10 mouse cellular contexts compared by ENCODE assay signal in the genomic region with DNA sequence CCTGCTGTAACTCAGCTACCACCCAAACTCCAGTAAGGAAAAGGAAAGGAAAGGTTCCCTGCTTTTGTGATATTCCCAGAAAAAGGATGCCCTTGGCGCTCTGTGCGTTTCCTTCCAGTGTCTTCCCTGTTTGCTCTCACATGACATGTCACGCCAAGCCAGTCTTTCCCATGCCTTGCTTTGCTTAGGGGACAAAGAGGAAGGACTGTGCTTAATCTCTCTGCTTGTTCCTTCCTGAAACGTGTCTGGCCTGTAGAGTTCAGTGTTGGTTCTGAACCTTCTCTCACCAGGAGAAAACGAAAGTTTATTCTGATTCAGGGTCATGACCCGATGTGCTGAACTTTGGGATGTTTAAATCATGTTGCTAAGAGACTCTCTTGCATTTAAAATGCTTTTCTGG. TPM values are rescaled to one million over a fixed set of nuclear protein-coding genes. Genes with fewer than 3 reads are reported as not detected.
DNase-seq lines count a peak whose midpoint lies in the region; ATAC-seq lines count a peak whose summit lies in the region.
"Had no signal": no experiment of that assay in that cellular context is flagged by ENCODE, and none has a peak within 500 bp of the region (broad histone marks: within the 10 kb centered on the region; RNA-seq: fewer than 3 reads in every experiment).

No protein-coding gene starts in this region.

- no peak overlapping the region for H3K9ac ChIP-seq in lung, embryonic 16.5 days (ENCODE audit: low read length)
- H3K9ac ChIP-seq in hindbrain, embryonic 12.5 days: no peak overlapping the region

- peak; percentile 16 for DNase-seq in embryo, embryonic 10 days (ENCODE audit: low spot score)
- DNase-seq in embryo, embryonic 9.5 days (ENCODE audit: extremely low spot score): no peak
- DNase-seq in embryo, embryonic 11 days: peak; percentile 17
- DNase-seq in natural killer cell, adult 2 months (ENCODE audit: low spot score in 2 of 2): no peak
- no peak for DNase-seq in frontal cortex, postnatal 10 days (ENCODE audit: low spot score in 2 of 2)
- DNase-seq: left cerebral cortex, postnatal 4 days; spleen, adult 18-20 months had no signal

- H3K4me3 ChIP-seq in lung, embryonic 16.5 days (ENCODE audit: low read length): no peak overlapping the region
- H3K4me3 ChIP-seq in hindbrain, embryonic 12.5 days: no peak overlapping the region

- no peak overlapping the region for H3K4me2 ChIP-seq in lung, embryonic 16.5 days (ENCODE audit: low read depth, low read length)
- H3K4me2 ChIP-seq in hindbrain, embryonic 12.5 days (replicated peaks): no peak overlapping the region

- H3K4me1 ChIP-seq in lung, embryonic 16.5 days (replicated peaks; ENCODE audit: control insufficient read depth, insufficient read depth, low read length): peaks cover 13% of the 10 kb centered on the region
- H3K4me1 ChIP-seq in hindbrain, embryonic 12.5 days: no peaks in the 10 kb centered on the region

- no peaks in the 10 kb centered on the region for H3K9me3 ChIP-seq in lung, embryonic 16.5 days (ENCODE audit: control insufficient read depth, low read length)
- no peaks in the 10 kb centered on the region for H3K9me3 ChIP-seq in hindbrain, embryonic 12.5 days (replicated peaks)

- H3K27ac ChIP-seq in lung, embryonic 16.5 days (ENCODE audit: low read length): peak overlapping the region; percentile 54
- H3K27ac ChIP-seq in hindbrain, embryonic 12.5 days: no peak overlapping the region

- 55% methylated on average over 6 of the region's 6 CpGs for WGBS in lung, embryonic 16.5 days
- WGBS in hindbrain, embryonic 12.5 days: 64% methylated on average over 6 of the region's 6 CpGs

- no peaks in the 10 kb centered on the region for H3K27me3 ChIP-seq in lung, embryonic 16.5 days (ENCODE audit: control insufficient read depth, insufficient read depth, low read depth, low read length)
- H3K27me3 ChIP-seq in hindbrain, embryonic 12.5 days: no peaks in the 10 kb centered on the region

- ATAC-seq in hematopoietic stem cell, adult 5-6 weeks (replicated peaks in 1 of 2; ENCODE audit: insufficient read depth in 1 of 2, low FRiP score in 2 of 2, low TSS enrichment in 1 of 2, low read depth in 1 of 2, poor library complexity in 2 of 2, severe bottlenecking in 2 of 2): peak; percentile 72 to 75
- ATAC-seq in lung, embryonic 16.5 days (ENCODE audit: low read depth): peak; percentile 42
- no peak for ATAC-seq in hindbrain, embryonic 12.5 days (ENCODE audit: low FRiP score)

- no peaks in the 10 kb centered on the region for H3K36me3 ChIP-seq in lung, embryonic 16.5 days (ENCODE audit: control insufficient read depth, insufficient read depth, low read length)
- no peaks in the 10 kb centered on the region for H3K36me3 ChIP-seq in hindbrain, embryonic 12.5 days

RNA-seq across cellular contexts. Expression of a gene that starts 28.2 kb away (rescaled TPM):
- 5.3 and 5.4 TPM in 2 replicates for total RNA-seq in hematopoietic stem cell, adult 5-6 weeks (2017)
- polyA plus RNA-seq in lung, embryonic 16.5 days (2015; fragmentation: Nextera tagmentation; extraction: Ambion mirVana): 37.2 and 37.6 TPM in 2 replicates
- polyA plus RNA-seq in hindbrain, embryonic 12.5 days (2016; fragmentation: Nextera tagmentation; extraction: Ambion mirVana): 17.4 and 19.0 TPM in 2 replicates

RNA-seq across cellular contexts. Expression of a gene that starts 45.1 kb away (rescaled TPM):
- total RNA-seq in hematopoietic stem cell, adult 5-6 weeks (2017): 1,696 and 1,704 TPM in 2 replicates
- 689 and 723 TPM in 2 replicates for polyA plus RNA-seq in lung, embryonic 16.5 days (2015; fragmentation: Nextera tagmentation; extraction: Ambion mirVana)
- 477 and 478 TPM in 2 replicates for polyA plus RNA-seq in hindbrain, embryonic 12.5 days (2016; fragmentation: Nextera tagmentation; extraction: Ambion mirVana)

Comparison
In these comparisons a context has a peak if more than half of its experiments do, and no peak if none do; other contexts are left out.
1. DNase-seq: peak in embryo, embryonic 10 days (single experiment) and embryo, embryonic 11 days (single experiment); none in embryo, embryonic 9.5 days (single experiment), natural killer cell, adult 2 months (0 of 2) and frontal cortex, postnatal 10 days (0 of 2).